Mouse (Mus musculus) adrenal gland, postnatal 10 days (tissue): ENCODE data around the gene Gm281. TPM values are rescaled to one million over a fixed set of nuclear protein-coding genes. Genes with fewer than 3 reads are reported as not detected.
"Not testable (repeated sequence)": the region's sequence is repeated elsewhere in the genome, so short reads cannot be mapped to it uniquely, and the experiment has no call there.

ENCODE experiments used
- DNase-seq: peaks from one replicate; pipeline ENCODE4 v3.0.0; 2021; ENCODE audit warnings: mixed read lengths
- long read RNA-seq, 2 experiments: library from polyadenylated mRNA; stranded (forward); transcript quantifications; one replicate each; pipeline ENCODE4 v2.0.0; 2021
- total RNA-seq, 2 experiments: library from RNA; stranded (reverse); gene quantifications; 2 replicates each; pipeline ENCODE4 v1.2.3; 2021

Gm281 gene
- not detected for total RNA-seq
- long read RNA-seq, experiment 1 = 0 reads
- long read RNA-seq, experiment 2 = 0 reads

GRCm38 (mm10) chr14:13914387-13915082 is at the start of gene Gm281:
Gm281 (minus strand) TSS chr14:13914478.
- no peak for DNase-seq

- DNase-seq = no peak
These were observed 49.2 kb upstream of the Gm281 start for GRCm38 (mm10) chr14:13963527-13963926.

GRCm38 (mm10) chr14:13962476-13962875 is 48.2 kb upstream of the Gm281 start:
- no peak for DNase-seq

DNA sequence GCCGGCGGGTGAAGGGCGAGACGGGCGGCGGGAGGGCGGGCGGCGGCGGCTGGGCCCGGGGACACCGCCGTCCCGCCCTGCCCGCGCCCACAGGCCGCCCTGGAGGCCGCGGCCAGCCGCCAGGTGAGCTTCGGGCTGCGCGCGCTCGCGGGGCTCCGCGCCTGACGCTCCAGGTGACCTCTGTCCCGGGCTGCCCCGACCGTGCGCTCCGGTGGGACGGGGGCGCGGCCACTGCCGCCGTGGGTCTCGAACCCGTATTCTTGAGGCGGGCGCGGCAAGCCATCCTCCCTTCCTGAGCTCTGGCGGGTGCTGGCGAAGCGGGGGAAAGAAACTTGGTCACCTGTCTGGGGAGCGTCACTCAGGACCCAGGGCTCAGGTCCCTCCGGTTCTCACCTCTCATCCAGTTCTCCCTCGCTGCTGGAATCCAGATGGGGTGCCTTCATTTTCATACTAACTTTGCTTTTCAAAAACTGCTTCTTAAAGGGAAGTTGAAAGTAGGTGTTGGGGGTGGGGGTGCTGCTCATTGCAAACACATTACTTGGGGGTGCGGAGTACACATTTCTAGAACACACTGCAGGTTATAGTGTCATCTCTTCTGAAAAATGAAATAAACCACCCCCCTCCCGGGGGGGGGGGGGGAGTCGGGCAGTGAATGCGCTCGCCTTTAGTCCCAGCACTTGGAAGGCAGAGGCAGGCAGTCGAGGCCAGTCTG is 47.3 kb upstream of the Gm281 start, which contains the start of the genes Atxn7 and Thoc7:
Atxn7 (plus strand) TSS at position 40 of the 712 bp plus-strand sequence.
Thoc7 (minus strand) TSS at position 452 of the 712 bp plus-strand sequence.
- DNase-seq = peak; percentile 64

DNA sequence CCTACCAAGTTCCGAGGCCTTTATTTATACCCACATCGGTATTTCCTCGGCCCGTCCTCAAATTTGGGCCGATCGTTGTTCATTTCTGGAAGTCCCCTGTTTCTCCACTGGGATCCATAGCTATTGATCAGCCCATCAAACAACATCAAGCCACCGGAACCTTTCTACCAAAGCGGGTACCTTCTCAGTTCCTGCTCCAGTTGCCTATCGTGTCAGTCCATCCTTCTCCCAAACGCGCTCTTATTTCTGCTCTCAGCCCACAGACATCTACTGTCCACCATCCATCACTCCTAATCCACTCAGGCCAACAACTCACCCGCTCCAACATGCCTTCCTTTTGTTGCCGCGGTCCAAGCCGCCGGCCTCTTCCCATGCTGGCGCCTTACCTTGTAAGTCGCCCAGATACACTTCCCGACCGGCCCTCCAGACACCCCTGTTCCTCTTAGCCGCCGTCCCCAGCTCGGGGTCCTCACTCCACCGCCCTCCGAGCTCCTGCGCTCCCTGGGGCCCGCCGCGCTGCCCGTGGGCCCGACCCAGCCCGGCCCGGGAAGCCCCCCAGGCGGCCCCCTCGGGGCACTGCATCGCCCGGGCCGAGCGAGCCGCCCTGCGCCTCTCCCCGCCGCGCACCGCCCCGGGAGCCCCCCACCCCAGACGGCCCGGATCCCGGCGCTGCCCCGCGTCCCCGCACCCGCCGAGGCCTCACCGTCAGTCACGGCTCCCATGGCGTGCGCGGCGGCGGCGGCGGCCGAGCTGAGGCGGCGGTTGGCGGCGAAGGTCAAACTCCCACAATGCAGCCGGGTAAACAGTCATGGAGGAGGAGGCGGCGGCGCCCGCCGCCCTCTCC is 46.4 kb upstream of the Gm281 start:
- DNase-seq = peak; percentile 80

GRCm38 (mm10) chr14:13960079-13960478 is 45.8 kb upstream of the Gm281 start:
- DNase-seq = peak; percentile 50

DNA sequence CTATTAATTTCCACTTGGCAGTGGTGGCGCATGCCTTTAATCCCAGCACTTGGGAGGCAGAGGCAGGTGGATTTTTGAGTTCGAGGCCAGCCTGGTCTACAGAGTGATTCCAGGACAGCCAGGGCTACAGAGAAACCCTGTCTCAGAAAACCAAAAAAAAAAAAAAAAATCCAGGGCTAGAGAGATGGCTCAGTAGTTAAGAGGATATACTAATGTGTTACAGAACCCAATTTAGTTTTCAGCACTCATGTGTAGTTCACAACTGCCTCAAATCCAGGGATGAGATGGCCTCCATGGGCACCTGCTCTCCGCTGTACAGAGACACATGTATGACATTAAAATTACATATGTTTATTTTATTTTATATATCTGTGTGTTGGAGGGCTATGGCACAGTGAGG is 37.9 kb upstream of the Gm281 start:
- DNase-seq = not testable (repeated sequence)

DNA sequence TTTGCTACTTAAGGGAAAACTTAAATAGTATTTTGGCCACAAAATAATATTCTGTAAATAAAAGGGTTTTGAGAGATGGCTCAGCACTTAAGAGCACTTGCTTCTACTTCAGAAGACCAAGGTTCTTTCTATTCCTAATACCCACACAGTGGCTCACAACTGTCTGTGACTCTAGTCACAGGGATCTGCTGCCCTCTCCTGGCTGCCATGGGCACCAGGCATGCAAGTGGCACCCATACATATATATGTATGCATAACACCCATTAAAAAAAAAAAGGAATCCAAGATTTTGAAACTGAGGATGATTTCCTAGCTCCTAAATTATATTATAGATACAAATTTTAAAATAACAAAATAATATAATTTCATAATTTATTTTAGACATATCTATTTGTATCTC is 36.1 kb upstream of the Gm281 start:
- DNase-seq = peak; percentile 20

DNA sequence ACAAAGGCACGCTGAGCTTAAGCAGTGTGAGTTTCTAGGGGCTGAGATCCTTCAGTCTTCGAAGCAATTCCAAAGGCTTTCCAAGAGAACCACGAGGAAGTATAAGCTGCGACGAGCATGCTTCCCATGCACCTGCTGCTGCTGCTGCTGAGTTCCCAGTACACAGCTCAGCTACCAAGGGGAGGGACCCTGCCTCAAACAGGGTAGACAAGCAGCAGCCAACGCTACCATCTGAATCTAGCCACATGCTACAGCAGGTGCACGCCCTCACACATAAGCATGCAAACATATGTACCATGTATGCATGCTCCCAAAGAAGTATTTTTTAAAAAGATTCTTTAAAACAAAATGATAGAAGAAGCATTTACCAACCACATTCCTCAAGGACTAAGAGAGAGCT is 34.1 kb upstream of the Gm281 start:
- no peak for DNase-seq

DNA sequence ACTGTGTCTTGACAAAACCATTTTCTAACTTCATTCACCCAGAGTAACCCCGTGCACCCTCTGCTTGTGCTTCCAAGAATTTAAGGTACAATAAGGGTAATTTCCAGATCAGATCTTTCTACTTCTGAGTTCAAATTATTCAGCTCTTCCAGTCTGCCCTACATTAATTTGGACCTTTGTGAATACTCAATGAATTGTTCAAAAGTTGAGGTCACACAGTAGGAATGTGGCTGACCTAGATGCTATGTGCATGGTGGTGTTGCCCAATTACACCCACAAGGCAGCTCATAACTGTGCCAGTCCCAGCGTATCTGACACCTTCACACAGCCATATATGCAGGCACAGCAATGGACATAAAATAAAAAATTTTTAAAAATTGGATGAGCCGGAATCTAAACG is 30.4 kb upstream of the Gm281 start:
- DNase-seq = no peak

GRCm38 (mm10) chr14:13934052-13934371 is 19.7 kb upstream of the Gm281 start:
- DNase-seq = no peak

GRCm38 (mm10) chr14:13933290-13934051 is 19.2 kb upstream of the Gm281 start:
- no peak for DNase-seq

DNA sequence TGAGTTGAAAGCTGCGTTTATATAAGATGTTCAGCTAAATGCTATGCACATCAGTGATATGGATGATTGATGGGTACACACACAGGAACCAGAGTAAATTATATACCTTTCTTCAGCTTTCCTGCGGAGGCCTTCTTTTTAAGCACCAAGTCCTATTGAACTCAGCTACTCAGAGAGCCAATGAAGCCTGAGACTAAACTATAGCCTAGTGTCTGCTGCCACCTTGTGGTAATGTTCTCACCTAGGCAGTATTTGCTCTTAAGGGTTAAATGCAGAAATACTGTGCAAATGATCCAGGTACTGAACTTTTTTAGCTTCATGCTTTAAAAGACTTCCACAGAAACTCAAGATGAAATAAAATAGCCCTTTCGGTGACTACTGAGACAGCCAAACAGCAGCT is 3.4 kb upstream of the Gm281 start:
- peak; percentile 66 for DNase-seq

GRCm38 (mm10) chr14:13917208-13917607 is 2.9 kb upstream of the Gm281 start:
- no peak for DNase-seq

DNA sequence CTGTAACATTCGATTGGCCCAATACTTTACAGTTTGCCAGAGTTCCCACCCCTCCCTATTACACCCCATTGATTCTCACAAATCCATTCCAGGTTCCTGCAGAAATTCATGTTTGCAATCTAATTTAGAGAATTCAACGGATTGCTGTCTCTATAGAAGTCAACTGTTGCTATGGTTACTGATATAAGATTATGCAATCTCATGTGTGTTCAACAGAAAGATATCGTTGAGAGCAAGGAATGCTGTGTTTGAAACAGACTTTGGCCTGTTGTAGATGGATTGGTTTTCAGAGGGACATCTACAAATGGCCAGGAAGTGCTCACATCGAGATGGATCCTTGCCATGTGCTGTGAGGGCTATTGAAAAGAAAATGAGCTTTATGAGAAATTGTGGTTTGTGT is 929 bp upstream of the Gm281 start:
- DNase-seq = no peak

GRCm38 (mm10) chr14:13910148-13910547 is 4.1 kb downstream of the Gm281 start:
- no peak for DNase-seq

DNA sequence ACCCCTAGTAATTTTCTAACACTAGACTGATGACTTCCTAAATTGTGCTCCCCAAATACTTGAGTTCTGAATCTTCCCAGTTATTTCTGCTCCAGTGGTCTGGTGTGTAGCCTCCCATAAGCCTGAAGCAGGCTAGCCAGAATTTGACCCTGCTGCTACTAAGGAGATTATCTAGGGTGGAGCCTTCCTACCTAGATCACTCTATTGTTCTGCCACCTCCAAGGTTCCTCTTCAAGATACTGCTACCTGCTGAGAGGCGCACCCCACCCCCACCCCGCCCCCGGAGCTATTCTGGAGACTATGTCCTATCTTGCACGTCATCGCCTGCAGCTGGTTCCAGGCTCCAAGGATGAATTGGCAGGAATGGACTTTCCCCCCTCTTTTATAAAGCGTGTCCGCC is 7.1 kb downstream of the Gm281 start:
- DNase-seq = no peak

GRCm38 (mm10) chr14:13906461-13906860 is 7.8 kb downstream of the Gm281 start:
- DNase-seq = no peak

GRCm38 (mm10) chr14:13901611-13902067 is 12.6 kb downstream of the Gm281 start:
- DNase-seq = peak; percentile 55

DNA sequence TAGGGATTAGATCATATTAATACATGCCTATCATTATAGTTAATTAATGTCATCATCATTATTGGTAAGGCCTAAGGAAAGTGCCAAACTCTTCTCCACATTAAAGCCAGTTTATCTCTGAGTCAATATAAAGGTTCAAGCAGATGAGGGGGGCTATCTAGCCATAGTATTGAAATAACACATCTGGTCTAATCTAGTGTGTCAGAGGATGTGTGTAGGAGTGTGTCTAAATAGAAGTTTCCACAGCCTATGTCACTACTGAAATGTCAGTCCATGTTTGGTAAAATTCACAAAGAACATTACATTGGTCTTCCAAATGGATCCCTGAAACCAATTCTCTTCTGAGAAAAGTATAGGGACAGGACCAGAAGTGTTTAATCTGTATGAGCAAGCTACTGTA is 19.1 kb downstream of the Gm281 start:
- DNase-seq = no peak

GRCm38 (mm10) chr14:13893748-13894147 is 20.5 kb downstream of the Gm281 start:
- DNase-seq = no peak

- DNase-seq = no peak
These were observed 52.9 kb downstream of the Gm281 start for GRCm38 (mm10) chr14:13861416-13861815.
